Mouse (Mus musculus) ES-E14 (cell line): ENCODE results near the gene Mpg.

ENCODE experiments used
- CHD2 ChIP-seq: IDR thresholded peaks from 2 replicates; pipeline ENCODE4 v1.6.1; 2014; ENCODE audit warnings: mild to moderate bottlenecking, low read depth, low read length, inconsistent platforms
- HCFC1 ChIP-seq: IDR thresholded peaks from 2 replicates; pipeline ENCODE4 v1.6.1; 2012; ENCODE audit warnings: low read length, inconsistent platforms, borderline replicate concordance; ENCODE audit not compliant: insufficient read depth
- ZC3H11A ChIP-seq: IDR thresholded peaks from 2 replicates; pipeline ENCODE4 v1.6.1; 2012; ENCODE audit warnings: low read depth, mild to moderate bottlenecking, inconsistent platforms, low read length, borderline replicate concordance
- ZNF384 ChIP-seq: IDR thresholded peaks from 2 replicates; pipeline ENCODE4 v1.6.1; 2012; ENCODE audit warnings: low read depth, low read length, inconsistent platforms

GRCm38 (mm10) chr11:32196727-32197126 is 29.6 kb upstream of the Mpg start:
- TF ChIP-seq ZC3H11A (no peak), ZNF384 (no peak), CHD2 (no peak), HCFC1 (no peak)
